Mouse (Mus musculus): ENCODE measurements at regions not wholly inside any gene's neighbourhood (a gene's known extent, or its start where the extent isn't known, plus 50 kb on each side); places are given as distances from the start of the nearest gene placed in this dataset.

DNA sequence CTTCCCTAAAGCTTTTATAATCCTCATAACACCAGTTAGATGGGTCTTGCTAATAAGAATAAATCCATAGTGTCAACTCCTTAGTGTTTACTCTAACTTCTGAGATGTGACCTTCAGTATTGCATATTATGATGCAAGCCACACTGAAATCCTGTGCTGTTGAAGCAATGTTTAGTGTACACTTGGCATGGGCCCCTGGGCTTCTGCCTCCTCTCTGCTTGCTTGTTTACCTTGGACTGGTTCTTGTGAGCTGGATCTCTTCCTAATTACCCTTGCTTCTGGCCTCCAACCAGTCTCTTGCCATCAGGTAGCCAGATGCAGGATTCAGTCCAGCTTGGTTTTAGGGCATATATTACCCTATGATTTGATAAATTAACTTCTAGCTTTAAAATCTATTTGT is 57.0 kb downstream of the Rgs2 start:
- Histone ChIP-seq H3K36me3 (ENCODE audit: control insufficient read depth, insufficient read depth, low read length) (no peaks in the 10 kb centered on the region), H3K9me3 (ENCODE audit: control insufficient read depth, low read length) (no peaks in the 10 kb centered on the region), H3K9ac (ENCODE audit: low read depth, low read length) (no peak overlapping the region), H3K27ac (ENCODE audit: low read depth, low read length) (no peak overlapping the region), H3K4me3 (ENCODE audit: low read length) (no peak overlapping the region), H3K4me2 (replicated peaks; ENCODE audit: low read depth, low read length) (no peak overlapping the region), H3K27me3 (ENCODE audit: control insufficient read depth, insufficient read depth, low read length) (no peaks in the 10 kb centered on the region), H3K4me1 (ENCODE audit: control insufficient read depth, insufficient read depth, low read length) (no peaks in the 10 kb centered on the region)
- no peak for ATAC-seq (ENCODE audit: low FRiP score, low TSS enrichment)

DNA sequence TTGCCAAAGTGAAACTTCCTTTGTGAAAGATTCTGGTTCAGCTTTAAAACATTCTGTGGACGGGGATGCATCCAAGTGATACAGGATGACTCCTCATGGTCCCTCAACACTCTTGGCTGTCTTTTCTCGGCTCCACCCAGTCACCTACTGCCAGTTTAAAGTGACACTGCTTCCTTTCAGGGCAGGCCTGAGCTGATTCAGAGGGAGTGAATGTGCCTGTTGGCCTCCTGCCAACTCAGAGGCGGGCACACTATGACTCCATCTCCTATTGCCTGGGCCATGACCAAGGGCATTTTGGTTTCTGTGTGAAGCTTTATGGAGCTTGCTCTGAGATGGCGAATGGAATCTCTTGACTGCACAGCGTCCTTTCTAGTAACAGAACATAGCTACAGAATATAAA is 62.5 kb downstream of the Rgs2 start:
- Histone ChIP-seq H3K4me2 (replicated peaks; ENCODE audit: low read depth, low read length) (no peak overlapping the region), H3K36me3 (ENCODE audit: control insufficient read depth, insufficient read depth, low read length) (no peaks in the 10 kb centered on the region), H3K27me3 (ENCODE audit: control insufficient read depth, insufficient read depth, low read length) (no peaks in the 10 kb centered on the region), H3K9ac (ENCODE audit: low read depth, low read length) (no peak overlapping the region), H3K27ac (ENCODE audit: low read depth, low read length) (no peak overlapping the region), H3K4me1 (ENCODE audit: control insufficient read depth, insufficient read depth, low read length) (no peaks in the 10 kb centered on the region), H3K9me3 (ENCODE audit: control insufficient read depth, low read length) (no peaks in the 10 kb centered on the region), H3K4me3 (ENCODE audit: low read length) (no peak overlapping the region)
- peak; percentile 72 for ATAC-seq (ENCODE audit: low FRiP score, low TSS enrichment)
- WGBS = 74% methylated on average over 5 of the region's 5 CpGs

DNA sequence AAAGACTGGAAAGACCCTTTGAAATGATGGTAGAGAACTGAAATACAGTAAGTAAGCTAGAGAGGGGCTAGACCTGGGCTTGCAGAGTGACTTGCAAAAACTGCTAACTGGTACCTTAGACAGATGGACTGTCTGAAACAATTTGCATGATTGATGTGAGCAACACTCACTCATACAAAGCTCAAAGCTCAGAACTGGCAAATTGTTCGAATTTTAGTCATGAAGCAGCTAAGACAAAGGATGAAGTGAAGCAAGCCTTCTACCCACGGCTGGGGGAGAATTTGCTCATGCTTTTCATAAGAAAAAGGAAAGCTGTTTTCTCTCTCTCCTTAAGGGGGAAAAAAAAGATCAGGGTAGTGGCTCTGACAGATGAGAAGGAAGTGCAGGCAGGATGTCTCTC is 64.5 kb downstream of the Rgs2 start:
- no peak for ATAC-seq (ENCODE audit: low FRiP score, low TSS enrichment)
- Histone ChIP-seq H3K27ac (ENCODE audit: low read depth, low read length) (no peak overlapping the region), H3K36me3 (ENCODE audit: control insufficient read depth, insufficient read depth, low read length) (no peaks in the 10 kb centered on the region), H3K9me3 (ENCODE audit: control insufficient read depth, low read length) (no peaks in the 10 kb centered on the region), H3K4me1 (ENCODE audit: control insufficient read depth, insufficient read depth, low read length) (no peaks in the 10 kb centered on the region), H3K4me3 (ENCODE audit: low read length) (no peak overlapping the region), H3K9ac (ENCODE audit: low read depth, low read length) (no peak overlapping the region), H3K27me3 (ENCODE audit: control insufficient read depth, insufficient read depth, low read length) (no peaks in the 10 kb centered on the region), H3K4me2 (replicated peaks; ENCODE audit: low read depth, low read length) (no peak overlapping the region)
- 68% methylated on average over 2 of the region's 2 CpGs for WGBS

DNA sequence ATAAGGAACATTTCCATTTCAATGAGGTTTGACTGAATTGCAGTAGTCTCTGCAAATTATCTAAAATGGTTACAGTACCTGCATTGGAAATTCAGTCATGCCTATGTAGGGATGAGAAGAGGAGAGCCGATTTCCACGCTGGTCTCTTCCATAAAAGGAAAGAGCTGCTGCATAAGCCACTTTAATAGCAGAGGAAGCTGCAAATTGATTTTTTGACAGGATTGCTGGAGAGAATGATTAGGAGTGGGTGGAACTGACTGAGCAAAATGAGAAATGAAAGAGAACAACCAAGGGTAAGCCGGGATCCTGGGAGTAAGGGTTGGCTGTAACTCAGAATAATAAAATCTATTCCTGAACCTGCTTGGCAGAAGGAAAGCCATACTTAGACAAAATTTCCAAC is 65.4 kb downstream of the Rgs2 start:
- no peaks in the 10 kb centered on the region for H3K36me3 ChIP-seq (ENCODE audit: control insufficient read depth, insufficient read depth, low read length)
- H3K4me3 ChIP-seq (ENCODE audit: low read length) = no peak overlapping the region
- H3K27me3 ChIP-seq (ENCODE audit: control insufficient read depth, insufficient read depth, low read length) = no peaks in the 10 kb centered on the region
- no peaks in the 10 kb centered on the region for H3K4me1 ChIP-seq (ENCODE audit: control insufficient read depth, insufficient read depth, low read length)
- no peak for ATAC-seq (ENCODE audit: low FRiP score, low TSS enrichment)
- H3K9ac ChIP-seq (ENCODE audit: low read depth, low read length) = no peak overlapping the region
- WGBS = 73% methylated on average over 3 of the region's 3 CpGs
- no peaks in the 10 kb centered on the region for H3K9me3 ChIP-seq (ENCODE audit: control insufficient read depth, low read length)
- no peak overlapping the region for H3K27ac ChIP-seq (ENCODE audit: low read depth, low read length)
- H3K4me2 ChIP-seq (replicated peaks; ENCODE audit: low read depth, low read length) = no peak overlapping the region

DNA sequence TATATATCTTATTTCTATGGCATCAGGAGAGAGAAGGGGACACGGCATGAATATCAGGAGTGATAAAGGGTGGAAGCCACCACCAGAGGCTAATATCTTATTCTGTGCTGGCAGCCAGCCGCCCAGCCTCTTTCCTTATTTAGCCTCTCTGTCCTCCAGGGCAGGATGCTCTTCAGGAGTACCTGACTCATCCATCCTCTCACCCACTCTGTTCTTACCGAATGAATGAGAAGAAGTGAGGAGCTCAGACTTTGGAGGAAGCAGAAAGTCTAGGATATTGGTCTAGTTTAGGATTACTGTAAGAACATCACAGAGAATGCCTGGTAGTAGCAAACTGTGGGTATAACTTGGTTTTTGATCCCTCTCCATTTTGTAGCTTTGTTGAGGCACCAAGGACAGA is 73.2 kb downstream of the Rgs2 start:
- WGBS = 79% methylated on average over 3 of the region's 3 CpGs
- Histone ChIP-seq H3K4me3 (ENCODE audit: low read length) (no peak overlapping the region), H3K4me2 (replicated peaks; ENCODE audit: low read depth, low read length) (no peak overlapping the region), H3K27ac (ENCODE audit: low read depth, low read length) (no peak overlapping the region), H3K9me3 (ENCODE audit: control insufficient read depth, low read length) (no peaks in the 10 kb centered on the region), H3K4me1 (ENCODE audit: control insufficient read depth, insufficient read depth, low read length) (no peaks in the 10 kb centered on the region), H3K9ac (ENCODE audit: low read depth, low read length) (no peak overlapping the region), H3K27me3 (ENCODE audit: control insufficient read depth, insufficient read depth, low read length) (no peaks in the 10 kb centered on the region), H3K36me3 (ENCODE audit: control insufficient read depth, insufficient read depth, low read length) (no peaks in the 10 kb centered on the region)
- no peak for ATAC-seq (ENCODE audit: low FRiP score, low TSS enrichment)

DNA sequence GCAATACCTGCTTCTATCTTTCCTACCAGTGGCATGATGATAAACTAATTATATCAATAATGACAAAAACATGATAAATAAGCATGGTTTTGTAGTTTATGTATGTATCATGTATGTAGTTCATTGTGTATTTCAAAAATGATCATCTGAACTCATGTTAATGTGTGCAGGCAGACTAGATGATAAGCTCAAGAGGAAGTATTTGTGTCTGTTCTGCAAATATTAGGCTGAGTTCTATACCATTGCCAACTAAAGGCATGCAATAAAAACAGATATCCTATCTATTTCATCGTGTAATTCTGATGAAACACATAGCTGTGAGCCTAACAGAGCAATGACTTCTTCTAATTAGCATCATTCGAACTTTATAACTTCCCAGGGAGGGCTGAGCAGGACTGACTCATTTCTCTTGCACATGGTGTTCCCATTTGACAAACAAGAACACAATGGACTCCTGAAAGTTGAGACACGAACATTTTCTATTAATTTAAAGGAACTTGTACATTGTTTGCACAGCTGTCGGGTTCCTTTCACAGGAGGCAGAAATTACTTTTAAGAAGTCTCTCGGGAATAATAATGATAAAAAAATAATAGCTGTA is 74.3 kb downstream of the Rgs2 start:
- Histone ChIP-seq H3K36me3 (ENCODE audit: control insufficient read depth, insufficient read depth, low read length) (no peaks in the 10 kb centered on the region), H3K27me3 (ENCODE audit: control insufficient read depth, insufficient read depth, low read length) (no peaks in the 10 kb centered on the region), H3K9ac (ENCODE audit: low read depth, low read length) (no peak overlapping the region), H3K4me3 (ENCODE audit: low read length) (no peak overlapping the region), H3K4me1 (ENCODE audit: control insufficient read depth, insufficient read depth, low read length) (no peaks in the 10 kb centered on the region), H3K9me3 (ENCODE audit: control insufficient read depth, low read length) (no peaks in the 10 kb centered on the region), H3K27ac (ENCODE audit: low read depth, low read length) (no peak overlapping the region), H3K4me2 (replicated peaks; ENCODE audit: low read depth, low read length) (no peak overlapping the region)
- 50% methylated on average over 5 of the region's 5 CpGs for WGBS
- no peak for ATAC-seq (ENCODE audit: low FRiP score, low TSS enrichment)

DNA sequence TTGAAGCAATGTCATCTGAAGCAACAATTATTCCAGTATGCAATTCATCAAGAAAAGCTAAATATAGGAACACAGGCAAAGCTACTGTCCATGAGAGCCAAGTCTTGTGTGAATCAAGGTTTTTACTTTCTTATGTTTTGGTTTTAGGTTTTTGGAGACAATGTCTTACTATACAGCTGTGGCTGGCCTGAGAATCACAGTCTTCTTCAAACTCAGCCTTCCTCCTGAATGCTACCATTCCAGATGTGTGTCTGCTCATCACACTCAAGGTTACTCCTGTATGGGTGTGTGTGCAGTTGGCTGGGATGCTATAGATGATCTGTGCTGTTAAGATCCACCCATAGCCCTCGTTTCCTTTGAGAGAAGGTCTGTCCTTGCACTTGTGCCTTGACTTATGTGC is 81.5 kb downstream of the Rgs2 start:
- Histone ChIP-seq H3K4me3 (ENCODE audit: low read length) (no peak overlapping the region), H3K9me3 (ENCODE audit: control insufficient read depth, low read length) (no peaks in the 10 kb centered on the region), H3K27ac (ENCODE audit: low read depth, low read length) (no peak overlapping the region), H3K36me3 (ENCODE audit: control insufficient read depth, insufficient read depth, low read length) (no peaks in the 10 kb centered on the region), H3K9ac (ENCODE audit: low read depth, low read length) (no peak overlapping the region), H3K4me1 (ENCODE audit: control insufficient read depth, insufficient read depth, low read length) (no peaks in the 10 kb centered on the region), H3K4me2 (replicated peaks; ENCODE audit: low read depth, low read length) (no peak overlapping the region), H3K27me3 (ENCODE audit: control insufficient read depth, insufficient read depth, low read length) (no peaks in the 10 kb centered on the region)
- 67% methylated on average over 1 of the region's 1 CpGs for WGBS
- no peak for ATAC-seq (ENCODE audit: low FRiP score, low TSS enrichment)

DNA sequence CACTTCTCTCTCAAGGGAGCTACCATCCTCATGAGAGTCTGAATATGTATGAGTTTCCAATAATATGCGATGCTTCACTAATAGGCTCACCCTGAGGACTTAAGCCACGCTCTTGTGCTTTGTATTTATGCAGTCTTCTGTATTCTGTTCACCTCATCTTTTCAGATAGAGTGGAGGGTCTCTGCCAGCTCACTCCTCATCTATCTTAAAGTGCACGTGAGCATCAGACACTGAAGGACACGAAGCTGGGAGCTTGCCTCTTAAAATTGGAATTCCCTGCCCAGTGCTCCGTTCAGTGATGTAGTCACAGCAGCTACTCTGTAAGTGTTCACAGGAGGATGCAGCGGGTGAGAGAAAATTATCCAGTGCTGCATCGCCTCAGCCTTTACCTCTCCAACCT is 83.7 kb downstream of the Rgs2 start:
- Histone ChIP-seq H3K9me3 (ENCODE audit: control insufficient read depth, low read length) (no peaks in the 10 kb centered on the region), H3K27me3 (ENCODE audit: control insufficient read depth, insufficient read depth, low read length) (no peaks in the 10 kb centered on the region), H3K27ac (ENCODE audit: low read depth, low read length) (no peak overlapping the region), H3K4me3 (ENCODE audit: low read length) (no peak overlapping the region), H3K4me2 (replicated peaks; ENCODE audit: low read depth, low read length) (no peak overlapping the region), H3K9ac (ENCODE audit: low read depth, low read length) (no peak overlapping the region), H3K36me3 (ENCODE audit: control insufficient read depth, insufficient read depth, low read length) (no peaks in the 10 kb centered on the region), H3K4me1 (ENCODE audit: control insufficient read depth, insufficient read depth, low read length) (no peaks in the 10 kb centered on the region)
- ATAC-seq (ENCODE audit: low FRiP score, low TSS enrichment) = no peak
- 85% methylated on average over 7 of the region's 7 CpGs for WGBS

DNA sequence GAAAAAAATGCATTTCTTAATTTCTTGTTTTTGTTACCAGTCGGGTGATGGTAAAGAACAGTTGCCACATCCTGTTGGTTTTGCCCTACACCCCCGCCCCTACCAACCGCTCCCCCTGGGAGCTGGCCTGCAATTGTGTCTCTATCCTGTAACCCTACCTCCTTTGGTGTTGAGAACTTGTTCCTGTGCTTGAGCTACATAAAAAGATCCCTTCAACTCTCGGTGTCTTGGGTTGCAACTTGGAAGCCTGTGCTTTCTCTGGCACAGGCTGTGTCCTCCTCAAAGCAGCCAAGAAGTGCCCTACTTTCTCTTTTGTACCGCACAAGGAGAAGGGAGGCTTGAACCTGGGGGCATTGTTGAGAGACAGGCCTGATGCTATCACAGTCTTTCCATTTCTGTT is 85.0 kb downstream of the Rgs2 start:
- H3K4me2 ChIP-seq (replicated peaks; ENCODE audit: low read depth, low read length) = no peak overlapping the region
- no peak overlapping the region for H3K27ac ChIP-seq (ENCODE audit: low read depth, low read length)
- H3K4me3 ChIP-seq (ENCODE audit: low read length) = no peak overlapping the region
- H3K27me3 ChIP-seq (ENCODE audit: control insufficient read depth, insufficient read depth, low read length) = no peaks in the 10 kb centered on the region
- 65% methylated on average over 5 of the region's 5 CpGs for WGBS
- H3K4me1 ChIP-seq (ENCODE audit: control insufficient read depth, insufficient read depth, low read length) = no peaks in the 10 kb centered on the region
- H3K36me3 ChIP-seq (ENCODE audit: control insufficient read depth, insufficient read depth, low read length) = no peaks in the 10 kb centered on the region
- no peak for ATAC-seq (ENCODE audit: low FRiP score, low TSS enrichment)
- no peak overlapping the region for H3K9ac ChIP-seq (ENCODE audit: low read depth, low read length)
- H3K9me3 ChIP-seq (ENCODE audit: control insufficient read depth, low read length) = no peaks in the 10 kb centered on the region
